Mouse (Mus musculus) hindbrain, embryonic 13.5 days (tissue): Measurements from ENCODE around the gene Acat1. TPM values are rescaled to one million over a fixed set of nuclear protein-coding genes. Genes with fewer than 3 reads are reported as not detected.

ENCODE experiments used
- ATAC-seq: fragments of 200-750 bp; cut with Nextera tagmentation; 2 replicates; pipeline ENCODE4 v1.8.0; 2017; ENCODE audit warnings: moderate TSS enrichment; ENCODE audit not compliant: low FRiP score
- H3K27ac ChIP-seq: fragments of 300-500 bp; sonication (generic); 2 replicates; pipeline ENCODE4 v1.5.1; 2015; ENCODE audit warnings: inconsistent platforms, mild to moderate bottlenecking, moderate library complexity
- H3K27me3 ChIP-seq: fragments of 300-500 bp; sonication (generic); 2 replicates; pipeline ENCODE4 v1.6.1; 2015; ENCODE audit warnings: mild to moderate bottlenecking, inconsistent platforms
- H3K36me3 ChIP-seq: fragments of 300-500 bp; sonication (generic); 2 replicates; pipeline ENCODE4 v1.6.1; 2015; ENCODE audit warnings: mild to moderate bottlenecking, inconsistent platforms
- H3K4me1 ChIP-seq: fragments of 300-500 bp; sonication (generic); replicated peaks from 2 replicates; pipeline ENCODE4 v1.6.1; 2015; ENCODE audit warnings: inconsistent platforms
- H3K4me2 ChIP-seq: fragments of 300-500 bp; sonication (generic); 2 replicates; pipeline ENCODE4 v1.6.1; 2015; ENCODE audit warnings: inconsistent platforms, mild to moderate bottlenecking, moderate library complexity
- H3K4me3 ChIP-seq: fragments of 300-500 bp; sonication (generic); 2 replicates; pipeline ENCODE4 v1.5.1; 2015; ENCODE audit warnings: mild to moderate bottlenecking, inconsistent platforms
- H3K9ac ChIP-seq: fragments of 300-500 bp; sonication (generic); 2 replicates; pipeline ENCODE4 v1.6.1; 2015; ENCODE audit warnings: mild to moderate bottlenecking, inconsistent platforms
- H3K9me3 ChIP-seq: fragments of 300-500 bp; sonication (generic); 2 replicates; pipeline ENCODE4 v1.6.1; 2016; ENCODE audit warnings: inconsistent platforms
- WGBS: fragments of 180-500 bp; shearing (Covaris S2); methylation state at CpG from one replicate; pipeline ENCODE4 v1.1.7; 2015; 5-methylcytosine and 5-hydroxymethylcytosine counted together
- polyA plus RNA-seq: library from polyadenylated mRNA; unstranded; fragments of >200 nt; fragmentation: Nextera tagmentation; extraction: Ambion mirVana; gene quantifications from 2 replicates; pipeline ENCODE4 v1.2.1, GENCODE M21; 2015

Acat1 gene
- 131 and 132 TPM in 2 replicates for polyA plus RNA-seq

DNA sequence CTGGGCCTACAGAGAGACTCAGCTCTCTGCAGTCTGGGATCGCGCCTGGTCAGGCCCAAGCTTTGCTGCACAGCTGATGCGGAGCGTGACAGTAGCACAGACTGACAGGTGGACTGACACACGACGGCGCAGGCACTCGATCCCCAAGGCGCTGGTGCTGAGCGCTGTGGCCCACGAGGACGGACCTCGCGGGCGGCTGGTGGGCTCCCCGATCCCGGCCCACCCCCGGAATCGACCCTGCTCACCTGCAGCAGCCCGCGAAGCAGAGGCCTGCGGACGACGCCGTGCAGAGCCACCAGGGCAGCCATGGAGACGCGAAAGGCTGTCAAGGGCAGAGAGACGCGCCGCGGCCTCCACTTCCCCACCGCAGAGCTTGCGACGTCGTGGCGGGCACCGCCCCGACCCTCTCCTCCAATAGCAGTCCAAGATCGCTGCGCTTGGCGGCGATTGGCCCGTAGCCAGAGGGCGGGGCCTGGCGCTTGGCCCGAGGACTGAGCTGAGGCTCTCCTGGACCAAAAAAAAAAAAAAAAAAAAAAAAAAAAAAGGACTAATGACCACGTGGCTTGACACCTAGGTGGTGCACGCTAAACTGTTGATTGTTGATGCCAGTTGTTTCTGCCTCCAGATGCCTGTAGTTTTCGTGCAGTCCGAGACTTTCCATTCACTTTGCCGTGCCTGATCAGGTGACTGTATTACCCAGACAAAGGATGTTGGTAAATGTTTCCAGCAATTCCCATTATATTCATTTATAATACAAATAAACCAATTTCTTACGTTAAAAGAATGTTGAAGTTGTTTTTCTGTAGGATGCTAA, at the start of gene Acat1:
Acat1 (minus strand) TSS at position 415 of the 814 bp plus-strand sequence.
- H3K4me3 ChIP-seq: peak within 1 kb of the TSS; percentile 60
- peak; percentile 99 for ATAC-seq
- WGBS: 5% methylated on average over 52 of the region's 52 CpGs
- H3K27ac ChIP-seq: peak within 1 kb of the TSS; percentile 78
- no peaks in the 10 kb centered on the region for H3K9me3 ChIP-seq
- H3K36me3 ChIP-seq: peaks cover 12% of the 10 kb centered on the region
- H3K4me2 ChIP-seq: peak within 1 kb of the TSS; percentile 72
- H3K27me3 ChIP-seq: no peaks in the 10 kb centered on the region
- H3K4me1 ChIP-seq: peaks cover 19% of the 10 kb centered on the region
- peak within 1 kb of the TSS; percentile 84 for H3K9ac ChIP-seq

DNA sequence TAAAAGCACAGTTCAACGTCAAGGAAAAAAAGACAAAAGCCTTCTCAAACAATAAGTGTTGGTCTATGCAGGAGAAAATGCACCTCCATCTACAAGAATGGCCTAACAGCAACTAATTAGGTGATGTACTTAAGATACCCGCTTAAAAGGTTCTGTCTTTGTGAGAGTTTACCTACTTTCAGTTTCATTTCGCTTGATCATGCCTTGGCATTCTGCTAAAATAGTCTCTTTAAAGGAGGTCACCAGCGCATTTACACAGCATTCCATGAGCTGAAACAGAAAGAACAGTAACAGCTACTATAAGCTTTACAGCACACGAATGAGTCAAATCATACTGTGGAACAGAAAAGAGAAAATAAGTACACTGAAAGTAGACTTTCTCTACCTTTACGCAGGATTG, 24.6 kb upstream of the Acat1 start:
- H3K4me1 ChIP-seq: no peaks in the 10 kb centered on the region
- no peaks in the 10 kb centered on the region for H3K9me3 ChIP-seq
- ATAC-seq: no peak
- no peak overlapping the region for H3K9ac ChIP-seq
- no peaks in the 10 kb centered on the region for H3K27me3 ChIP-seq
- no peak overlapping the region for H3K4me2 ChIP-seq
- H3K27ac ChIP-seq: no peak overlapping the region
- H3K4me3 ChIP-seq: no peak overlapping the region
- 94% methylated on average over 6 of the region's 6 CpGs for WGBS
- H3K36me3 ChIP-seq: peaks cover 73% of the 10 kb centered on the region

DNA sequence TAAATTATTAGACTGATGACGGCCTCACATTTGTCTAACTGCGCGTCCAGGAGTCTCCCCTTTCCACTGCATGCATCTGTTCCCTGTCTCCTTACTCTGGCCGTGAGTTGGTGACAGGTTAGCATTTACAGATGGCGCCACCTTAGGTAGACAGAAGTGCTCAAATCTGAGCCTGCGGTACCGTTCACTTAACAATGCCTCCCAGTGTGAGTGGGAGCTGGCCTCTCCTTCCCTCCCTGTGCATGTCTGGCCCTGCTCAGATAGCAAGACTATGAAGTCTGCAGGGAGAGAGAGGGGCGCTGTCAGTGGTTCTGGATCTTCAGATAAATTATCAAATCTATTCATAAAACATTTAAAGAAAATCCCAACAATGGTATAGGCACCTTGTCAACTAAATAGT, 5.1 kb upstream of the Acat1 start:
- H3K36me3 ChIP-seq: peaks cover 51% of the 10 kb centered on the region
- WGBS: 89% methylated on average over 8 of the region's 8 CpGs
- H3K27ac ChIP-seq: no peak overlapping the region
- no peak for ATAC-seq
- no peak overlapping the region for H3K4me2 ChIP-seq
- no peaks in the 10 kb centered on the region for H3K27me3 ChIP-seq
- no peaks in the 10 kb centered on the region for H3K9me3 ChIP-seq
- H3K9ac ChIP-seq: no peak overlapping the region
- no peak overlapping the region for H3K4me3 ChIP-seq
- H3K4me1 ChIP-seq: no peaks in the 10 kb centered on the region

DNA sequence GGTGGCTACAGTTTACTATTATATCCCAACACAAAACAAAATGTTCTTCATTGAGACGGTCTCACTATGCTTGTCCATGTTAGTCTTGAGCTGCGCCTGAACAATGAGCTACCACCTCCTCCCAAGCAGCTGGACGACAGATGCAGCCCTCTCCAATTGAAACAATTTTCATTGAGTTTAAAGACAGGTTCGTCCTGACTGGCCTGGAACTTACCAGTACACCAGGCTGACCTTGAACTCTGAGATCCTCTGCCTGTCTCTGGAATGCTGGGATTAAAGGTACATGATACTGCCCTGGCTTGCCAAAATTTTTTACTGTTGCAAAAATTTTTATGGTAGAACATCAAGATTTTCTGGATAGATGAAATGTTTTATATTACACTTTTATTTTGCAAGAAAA, 4.1 kb upstream of the Acat1 start:
- peaks cover 5% of the 10 kb centered on the region for H3K4me1 ChIP-seq
- peaks cover 43% of the 10 kb centered on the region for H3K36me3 ChIP-seq
- no peaks in the 10 kb centered on the region for H3K9me3 ChIP-seq
- H3K27ac ChIP-seq: no peak overlapping the region
- no peak for ATAC-seq
- H3K27me3 ChIP-seq: no peaks in the 10 kb centered on the region
- H3K4me2 ChIP-seq: no peak overlapping the region
- H3K9ac ChIP-seq: no peak overlapping the region
- H3K4me3 ChIP-seq: no peak overlapping the region
- WGBS: 86% methylated on average over 4 of the region's 4 CpGs

DNA sequence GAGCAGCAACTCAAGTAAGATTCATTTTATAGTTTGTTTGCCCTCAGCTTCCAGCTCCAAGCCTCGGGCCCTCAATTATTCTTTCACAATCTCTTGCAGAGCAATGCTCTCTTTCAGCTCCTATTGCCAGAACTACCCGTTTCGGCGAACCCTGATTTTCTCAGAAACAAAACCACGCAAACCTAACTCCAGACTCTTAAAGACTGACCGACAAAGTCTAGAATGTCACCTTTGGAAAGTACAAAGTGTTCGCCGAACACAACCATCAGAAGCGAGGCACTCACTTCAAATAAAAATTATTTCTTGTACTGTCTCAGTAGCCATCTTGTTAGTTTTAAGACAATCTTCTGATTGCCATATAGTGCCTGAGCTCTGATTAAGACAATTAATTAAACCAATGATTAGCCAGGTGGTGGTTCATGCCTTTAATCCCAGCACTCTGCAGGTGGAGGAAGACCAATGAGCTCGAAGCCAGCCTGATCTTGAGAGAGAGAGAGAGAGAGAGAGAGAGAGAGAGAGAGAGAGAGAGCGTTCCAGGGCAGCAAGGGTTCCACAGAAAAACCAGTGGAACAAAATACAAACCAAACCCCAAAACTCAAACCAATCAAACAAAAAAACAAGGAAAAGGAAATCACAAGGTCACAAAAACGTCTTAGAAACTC, 745 bp downstream of the Acat1 start:
- 79% methylated on average over 12 of the region's 12 CpGs for WGBS
- ATAC-seq: peak; percentile 12; the same call in 1 of the 2 replicates
- peak overlapping the region; percentile 78 for H3K27ac ChIP-seq
- H3K27me3 ChIP-seq: no peaks in the 10 kb centered on the region
- H3K4me3 ChIP-seq: peak overlapping the region; percentile 60
- H3K4me1 ChIP-seq: peaks cover 26% of the 10 kb centered on the region
- H3K9me3 ChIP-seq: no peaks in the 10 kb centered on the region
- peaks cover 11% of the 10 kb centered on the region for H3K36me3 ChIP-seq
- peak overlapping the region; percentile 72 for H3K4me2 ChIP-seq
- H3K9ac ChIP-seq: peak overlapping the region; percentile 84

DNA sequence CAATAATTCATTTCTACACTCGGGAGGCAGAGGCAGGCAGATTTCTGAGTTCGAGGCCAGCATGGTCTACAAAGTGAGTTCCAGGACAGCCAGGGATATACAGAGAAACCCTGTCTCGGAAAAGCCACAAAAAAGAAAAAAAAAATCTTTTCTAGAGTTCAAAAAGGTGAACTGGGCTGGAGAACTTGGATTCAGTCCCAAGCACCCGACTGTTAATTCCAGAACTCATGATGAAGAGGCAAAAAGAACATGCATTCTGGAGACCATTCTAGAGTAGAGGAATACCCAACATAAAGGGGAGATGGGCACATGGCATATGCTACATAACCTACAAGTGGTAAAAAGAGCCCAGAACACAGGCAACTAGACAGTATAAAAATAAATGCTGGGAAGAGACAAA, 2.4 kb downstream of the Acat1 start:
- Histone ChIP-seq H3K9ac (no peak overlapping the region), H3K27me3 (no peaks in the 10 kb centered on the region), H3K4me2 (no peak overlapping the region), H3K36me3 (peaks cover 5% of the 10 kb centered on the region; the same call in 1 of the 2 replicates), H3K4me3 (no peak overlapping the region), H3K9me3 (no peaks in the 10 kb centered on the region), H3K27ac (no peak overlapping the region), H3K4me1 (peaks cover 28% of the 10 kb centered on the region)
- ATAC-seq: no peak
- 93% methylated on average over 4 of the region's 4 CpGs for WGBS

DNA sequence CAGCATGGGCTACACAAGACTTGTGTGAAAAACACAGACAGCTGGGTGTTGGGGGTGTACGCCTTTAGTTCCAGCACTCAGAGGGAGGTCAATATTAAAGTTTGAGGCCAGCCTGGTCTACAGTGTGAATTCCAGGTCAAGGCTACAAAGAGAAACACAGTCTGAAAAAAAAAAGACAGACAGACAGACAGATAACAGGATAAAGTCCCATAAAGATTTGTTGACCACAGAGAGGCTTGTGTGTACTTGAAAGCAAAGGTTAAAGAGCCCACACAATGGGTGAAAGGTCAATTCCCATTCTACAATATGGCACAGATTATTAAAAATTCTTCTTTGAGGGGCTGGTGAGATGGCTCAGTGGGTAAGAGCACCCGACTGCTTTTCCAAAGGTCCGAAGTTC, 3.0 kb downstream of the Acat1 start:
- 93% methylated on average over 3 of the region's 3 CpGs for WGBS
- H3K36me3 ChIP-seq: peaks cover 6% of the 10 kb centered on the region; the same call in 1 of the 2 replicates
- no peak for ATAC-seq
- no peaks in the 10 kb centered on the region for H3K9me3 ChIP-seq
- no peaks in the 10 kb centered on the region for H3K27me3 ChIP-seq
- H3K4me3 ChIP-seq: no peak overlapping the region
- H3K4me1 ChIP-seq: peaks cover 28% of the 10 kb centered on the region
- H3K4me2 ChIP-seq: no peak overlapping the region
- H3K9ac ChIP-seq: no peak overlapping the region
- no peak overlapping the region for H3K27ac ChIP-seq

DNA sequence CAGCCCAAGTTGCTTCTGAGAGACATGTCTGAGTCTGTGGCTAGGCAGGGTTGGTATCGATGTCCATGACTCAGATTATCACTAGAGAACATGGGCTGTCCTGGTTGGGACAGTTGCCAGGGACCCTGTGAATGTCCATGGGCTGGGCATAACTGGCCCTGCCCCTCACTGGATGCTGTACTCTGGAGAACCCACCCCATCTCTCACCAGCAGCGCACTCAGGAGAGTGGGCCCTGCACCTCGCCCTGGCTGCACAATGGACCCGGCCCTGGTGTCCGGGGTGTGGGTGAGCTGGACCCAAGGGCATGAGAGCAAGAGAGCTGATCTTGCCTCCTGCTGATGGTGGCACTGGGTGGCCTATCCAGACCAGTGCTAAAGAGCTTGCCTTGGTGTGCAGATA, 5.2 kb downstream of the Acat1 start:
- no peak overlapping the region for H3K4me3 ChIP-seq
- no peak overlapping the region for H3K9ac ChIP-seq
- H3K4me2 ChIP-seq: no peak overlapping the region
- H3K27ac ChIP-seq: no peak overlapping the region
- WGBS: 92% methylated on average over 5 of the region's 5 CpGs
- no peaks in the 10 kb centered on the region for H3K9me3 ChIP-seq
- peaks cover 8% of the 10 kb centered on the region; the same call in 1 of the 2 replicates for H3K36me3 ChIP-seq
- no peak for ATAC-seq
- H3K4me1 ChIP-seq: peaks cover 28% of the 10 kb centered on the region
- H3K27me3 ChIP-seq: no peaks in the 10 kb centered on the region

DNA sequence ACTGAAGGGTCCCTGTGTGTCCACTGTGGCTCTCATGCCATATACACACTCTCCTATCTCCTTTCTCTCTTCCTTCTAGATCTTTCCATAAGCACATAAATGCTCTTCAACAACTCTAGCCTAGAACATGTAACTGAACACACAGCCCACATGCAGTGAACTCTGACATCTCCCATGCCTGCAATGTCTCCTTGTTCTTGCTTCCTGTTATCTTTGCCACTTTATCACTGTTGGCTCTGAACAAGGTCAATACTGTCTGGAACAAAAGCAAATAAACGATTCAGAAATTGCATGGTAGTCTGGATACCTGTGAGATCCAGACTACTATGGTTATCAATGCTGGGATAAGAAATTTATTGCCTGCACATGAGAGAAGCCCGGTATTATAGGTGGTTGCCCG, 6.3 kb downstream of the Acat1 start:
- Histone ChIP-seq H3K9ac (no peak overlapping the region), H3K4me2 (no peak overlapping the region), H3K4me1 (peaks cover 18% of the 10 kb centered on the region), H3K36me3 (peaks cover 8% of the 10 kb centered on the region; the same call in 1 of the 2 replicates), H3K4me3 (no peak overlapping the region), H3K27me3 (no peaks in the 10 kb centered on the region), H3K27ac (no peak overlapping the region), H3K9me3 (no peaks in the 10 kb centered on the region)
- ATAC-seq: no peak
- WGBS: 89% methylated on average over 3 of the region's 3 CpGs

DNA sequence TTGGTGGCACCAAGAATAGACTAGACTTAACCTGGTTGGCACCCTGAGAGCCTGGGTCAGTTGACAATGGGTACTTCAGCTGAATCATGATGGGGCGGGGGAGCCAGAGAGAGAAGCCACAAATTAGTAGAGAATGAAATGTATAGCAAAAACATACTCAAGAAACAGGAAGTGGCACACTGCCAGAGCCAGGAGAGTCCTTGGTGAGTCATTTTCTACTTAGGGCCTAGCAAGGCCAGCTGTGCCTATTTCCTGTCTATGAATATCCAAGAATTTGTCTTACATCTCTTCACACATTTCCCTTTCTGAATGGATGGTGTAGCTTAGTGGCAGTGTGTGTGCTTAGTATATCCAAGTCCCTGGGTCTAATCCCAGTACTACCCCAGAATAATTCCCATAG, 6.8 kb downstream of the Acat1 start:
- Histone ChIP-seq H3K36me3 (peaks cover 8% of the 10 kb centered on the region; the same call in 1 of the 2 replicates), H3K9me3 (no peaks in the 10 kb centered on the region), H3K27ac (no peak overlapping the region), H3K4me2 (no peak overlapping the region), H3K27me3 (no peaks in the 10 kb centered on the region), H3K4me1 (peaks cover 14% of the 10 kb centered on the region), H3K9ac (no peak overlapping the region), H3K4me3 (no peak overlapping the region)
- ATAC-seq: no peak
- WGBS: 91% methylated on average over 1 of the region's 1 CpGs

DNA sequence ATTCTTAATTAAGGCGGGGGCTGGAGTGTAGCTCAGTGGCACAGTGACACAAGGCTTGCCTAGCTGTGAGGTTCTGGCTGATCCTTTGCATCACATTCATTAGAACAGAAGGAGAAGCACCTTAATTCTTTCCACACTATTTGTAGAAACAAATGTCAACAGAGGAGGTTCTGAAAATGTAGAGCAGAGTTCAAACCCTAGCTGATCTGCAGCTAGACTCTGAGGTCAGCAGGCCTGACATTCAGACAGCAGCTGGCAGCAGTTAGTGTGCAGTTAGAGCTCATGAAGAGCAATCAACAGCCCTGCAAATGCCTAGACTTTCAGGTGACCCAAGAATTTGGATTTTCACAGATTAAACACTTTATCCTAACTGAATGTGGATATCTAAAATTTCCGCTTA, 8.6 kb downstream of the Acat1 start:
- Histone ChIP-seq H3K27ac (no peak overlapping the region), H3K4me2 (no peak overlapping the region), H3K36me3 (peaks cover 8% of the 10 kb centered on the region; the same call in 1 of the 2 replicates), H3K27me3 (no peaks in the 10 kb centered on the region), H3K4me3 (no peak overlapping the region), H3K9ac (no peak overlapping the region), H3K4me1 (peaks cover 9% of the 10 kb centered on the region; the same call in 1 of the 2 replicates), H3K9me3 (no peaks in the 10 kb centered on the region)
- no peak for ATAC-seq
- whole genome bisulfite sequencing: 94% methylated on average over 2 of the region's 2 CpGs

DNA sequence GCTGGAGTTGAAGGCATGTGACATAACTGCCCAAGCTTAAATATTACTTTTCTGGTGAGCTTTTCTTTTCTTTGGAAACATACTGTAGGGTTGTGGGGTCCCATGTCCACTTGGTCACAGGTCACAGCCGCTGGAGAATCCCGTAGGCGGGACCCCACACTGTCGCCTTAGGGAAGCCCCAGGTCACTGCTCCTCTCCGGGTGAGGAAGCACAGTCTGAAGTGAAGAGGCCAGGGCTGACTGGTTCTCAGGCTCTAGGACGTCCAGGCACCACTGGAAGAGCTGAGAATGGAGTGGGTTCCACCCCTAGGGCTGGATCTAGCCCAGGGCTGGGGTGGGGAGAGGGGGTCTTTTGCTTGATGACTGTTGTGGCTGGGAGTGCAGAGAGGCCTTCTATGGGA, 11.6 kb downstream of the Acat1 start:
- WGBS: 79% methylated on average over 6 of the region's 6 CpGs
- H3K36me3 ChIP-seq: peaks cover 19% of the 10 kb centered on the region
- no peak overlapping the region for H3K4me2 ChIP-seq
- no peak overlapping the region for H3K27ac ChIP-seq
- no peak overlapping the region for H3K9ac ChIP-seq
- no peaks in the 10 kb centered on the region for H3K4me1 ChIP-seq
- no peaks in the 10 kb centered on the region for H3K9me3 ChIP-seq
- ATAC-seq: no peak
- no peak overlapping the region for H3K4me3 ChIP-seq
- H3K27me3 ChIP-seq: no peaks in the 10 kb centered on the region
